Mouse (Mus musculus): ENCODE measurements at regions not wholly inside any gene's neighbourhood (a gene's known extent, or its start where the extent isn't known, plus 50 kb on each side); places are given as distances from the start of the nearest gene placed in this dataset.

- H3K4me1 ChIP-seq = peaks cover 19% of the 10 kb centered on the region
- peaks cover 7% of the 10 kb centered on the region for H3K27me3 ChIP-seq (ENCODE audit: poor library complexity, severe bottlenecking)
- H3K9me3 ChIP-seq = no peaks in the 10 kb centered on the region
- 41% methylated on average over 13 of the region's 13 CpGs for WGBS
- no peak overlapping the region for H3K27ac ChIP-seq
- no peak for DNase-seq (ENCODE audit: extremely low spot score, low spot score)
- H3K4me3 ChIP-seq = no peak overlapping the region
- H3K36me3 ChIP-seq (replicated peaks) = no peaks in the 10 kb centered on the region
Observed at GRCm38 (mm10) chr9:122501864-122502341, 150.5 kb downstream of the Abhd5 start.

- DNase-seq (ENCODE audit: extremely low spot score, low spot score) = no peak
- H3K9me3 ChIP-seq = no peaks in the 10 kb centered on the region
- H3K36me3 ChIP-seq (replicated peaks) = no peaks in the 10 kb centered on the region
- H3K27ac ChIP-seq = no peak overlapping the region
- 79% methylated on average over 5 of the region's 5 CpGs for WGBS
- H3K27me3 ChIP-seq (ENCODE audit: poor library complexity, severe bottlenecking) = no peaks in the 10 kb centered on the region
- peaks cover 14% of the 10 kb centered on the region for H3K4me1 ChIP-seq
- H3K4me3 ChIP-seq = no peak overlapping the region
Observed at GRCm38 (mm10) chr9:122521569-122521968, 170.2 kb downstream of the Abhd5 start.

GRCm38 (mm10) chr9:122525621-122526055 is 174.2 kb downstream of the Abhd5 start:
- no peak overlapping the region for H3K27ac ChIP-seq
- 22% methylated on average over 10 of the region's 10 CpGs for WGBS
- no peaks in the 10 kb centered on the region for H3K36me3 ChIP-seq (replicated peaks)
- no peaks in the 10 kb centered on the region for H3K9me3 ChIP-seq
- H3K27me3 ChIP-seq (ENCODE audit: poor library complexity, severe bottlenecking) = no peaks in the 10 kb centered on the region
- peaks cover 14% of the 10 kb centered on the region for H3K4me1 ChIP-seq
- no peak for DNase-seq (ENCODE audit: extremely low spot score, low spot score)
- H3K4me3 ChIP-seq = no peak overlapping the region

- no peak for DNase-seq (ENCODE audit: extremely low spot score, low spot score)
- H3K4me3 ChIP-seq = no peak overlapping the region
- no peaks in the 10 kb centered on the region for H3K36me3 ChIP-seq (replicated peaks)
- H3K4me1 ChIP-seq = peaks cover 14% of the 10 kb centered on the region
- no peaks in the 10 kb centered on the region for H3K9me3 ChIP-seq
- no peaks in the 10 kb centered on the region for H3K27me3 ChIP-seq (ENCODE audit: poor library complexity, severe bottlenecking)
- H3K27ac ChIP-seq = no peak overlapping the region
- 83% methylated on average over 6 of the region's 6 CpGs for WGBS
Observed at GRCm38 (mm10) chr9:122528267-122528666, 176.9 kb downstream of the Abhd5 start.

GRCm38 (mm10) chr9:122529721-122530120 is 178.3 kb downstream of the Abhd5 start:
- Histone ChIP-seq H3K4me1 (peaks cover 20% of the 10 kb centered on the region), H3K36me3 (replicated peaks) (no peaks in the 10 kb centered on the region), H3K27me3 (ENCODE audit: poor library complexity, severe bottlenecking) (no peaks in the 10 kb centered on the region), H3K4me3 (no peak overlapping the region), H3K27ac (no peak overlapping the region), H3K9me3 (no peaks in the 10 kb centered on the region)
- DNase-seq (ENCODE audit: extremely low spot score, low spot score) = no peak

- Histone ChIP-seq H3K27me3 (ENCODE audit: poor library complexity, severe bottlenecking) (no peaks in the 10 kb centered on the region), H3K27ac (no peak overlapping the region), H3K9me3 (no peaks in the 10 kb centered on the region), H3K4me1 (0 out of 2 replicates have a peak, but pooled peaks cover 8% of the 10 kb centered on the region), H3K4me3 (no peak overlapping the region), H3K36me3 (replicated peaks) (no peaks in the 10 kb centered on the region)
- no peak for DNase-seq (ENCODE audit: extremely low spot score, low spot score)
- WGBS = 91% methylated on average over 2 of the region's 2 CpGs
Observed at GRCm38 (mm10) chr9:122531806-122532205, 180.4 kb downstream of the Abhd5 start.

GRCm38 (mm10) chr9:122534121-122534814 is 182.9 kb downstream of the Abhd5 start:
- 0 out of 2 replicates have a peak, but pooled peaks cover 8% of the 10 kb centered on the region for H3K4me1 ChIP-seq
- no peaks in the 10 kb centered on the region for H3K27me3 ChIP-seq (ENCODE audit: poor library complexity, severe bottlenecking)
- H3K9me3 ChIP-seq = no peaks in the 10 kb centered on the region
- no peaks in the 10 kb centered on the region for H3K36me3 ChIP-seq (replicated peaks)
- no peak overlapping the region for H3K27ac ChIP-seq
- 75% methylated on average over 15 of the region's 15 CpGs for WGBS
- DNase-seq (ENCODE audit: extremely low spot score, low spot score) = no peak
- H3K4me3 ChIP-seq = no peak overlapping the region

- no peaks in the 10 kb centered on the region for H3K27me3 ChIP-seq (ENCODE audit: poor library complexity, severe bottlenecking)
- 82% methylated on average over 2 of the region's 2 CpGs for WGBS
- no peaks in the 10 kb centered on the region for H3K36me3 ChIP-seq (replicated peaks)
- H3K27ac ChIP-seq = no peak overlapping the region
- 0 out of 2 replicates have a peak, but pooled peaks cover 8% of the 10 kb centered on the region for H3K4me1 ChIP-seq
- H3K4me3 ChIP-seq = no peak overlapping the region
- DNase-seq (ENCODE audit: extremely low spot score, low spot score) = no peak
- H3K9me3 ChIP-seq = no peaks in the 10 kb centered on the region
Observed at GRCm38 (mm10) chr9:122534965-122535364, 183.6 kb downstream of the Abhd5 start.

GRCm38 (mm10) chr9:122540091-122540490 is 188.7 kb downstream of the Abhd5 start:
- no peak for DNase-seq (ENCODE audit: extremely low spot score, low spot score)
- Histone ChIP-seq H3K27me3 (ENCODE audit: poor library complexity, severe bottlenecking) (no peaks in the 10 kb centered on the region), H3K9me3 (no peaks in the 10 kb centered on the region), H3K4me1 (no peaks in the 10 kb centered on the region), H3K36me3 (replicated peaks) (no peaks in the 10 kb centered on the region), H3K27ac (no peak overlapping the region), H3K4me3 (no peak overlapping the region)
- WGBS = 51% methylated on average over 3 of the region's 3 CpGs

- no peak for DNase-seq (ENCODE audit: extremely low spot score, low spot score)
- Histone ChIP-seq H3K4me3 (no peak overlapping the region), H3K36me3 (replicated peaks) (no peaks in the 10 kb centered on the region), H3K9me3 (no peaks in the 10 kb centered on the region), H3K27me3 (ENCODE audit: poor library complexity, severe bottlenecking) (peaks cover 10% of the 10 kb centered on the region), H3K4me1 (peaks cover 10% of the 10 kb centered on the region), H3K27ac (no peak overlapping the region)
- WGBS = 93% methylated on average over 9 of the region's 9 CpGs
Observed at GRCm38 (mm10) chr9:122556051-122556450, 191.1 kb upstream of the Topaz1 start.

GRCm38 (mm10) chr9:122566060-122566459 is 181.1 kb upstream of the Topaz1 start:
- 75% methylated on average over 3 of the region's 3 CpGs for WGBS
- Histone ChIP-seq H3K9me3 (no peaks in the 10 kb centered on the region), H3K4me3 (no peak overlapping the region), H3K4me1 (peaks cover 22% of the 10 kb centered on the region), H3K36me3 (replicated peaks) (no peaks in the 10 kb centered on the region), H3K27me3 (ENCODE audit: poor library complexity, severe bottlenecking) (peaks cover 88% of the 10 kb centered on the region), H3K27ac (no peak overlapping the region)
- DNase-seq (ENCODE audit: extremely low spot score, low spot score) = no peak

GRCm38 (mm10) chr9:122568691-122569441 is 178.3 kb upstream of the Topaz1 start:
- Histone ChIP-seq H3K27ac (peak overlapping the region; percentile 30; the same call in 1 of the 2 replicates), H3K4me1 (peaks cover 46% of the 10 kb centered on the region), H3K4me3 (peak overlapping the region; percentile 55), H3K9me3 (no peaks in the 10 kb centered on the region), H3K36me3 (replicated peaks) (no peaks in the 10 kb centered on the region), H3K27me3 (ENCODE audit: poor library complexity, severe bottlenecking) (peaks cover 98% of the 10 kb centered on the region)
- peak; percentile 44 for DNase-seq (ENCODE audit: extremely low spot score, low spot score)
- WGBS = under 1% methylated on average over 68 of the region's 68 CpGs
